ENCODE assay signal across 8 mouse cellular contexts in genomic region chr11:100574188-100574587, GRCm38 (mm10). TPM values are rescaled to one million over a fixed set of nuclear protein-coding genes. Genes with fewer than 3 reads are reported as not detected.
DNase-seq lines count a peak whose midpoint lies in the region; ATAC-seq and TF ChIP-seq lines count a peak whose summit lies in the region.

No protein-coding gene starts in this region.

- H3K27ac ChIP-seq in kidney, embryonic 15.5 days: peak overlapping the region; percentile 74
- H3K27ac ChIP-seq in hindbrain, postnatal 0 days: peak overlapping the region; percentile 69; the same call in 1 of the 2 replicates

- H3ac ChIP-seq in myocyte (ENCODE audit: control insufficient read depth, insufficient read length): no peak overlapping the region

- no peak overlapping the region for H3K9ac ChIP-seq in kidney, embryonic 15.5 days
- no peak overlapping the region for H3K9ac ChIP-seq in hindbrain, postnatal 0 days (replicated peaks; ENCODE audit: low read length)

- H3K4me1 ChIP-seq in kidney, embryonic 15.5 days: peaks cover 43% of the 10 kb centered on the region
- peaks cover 15% of the 10 kb centered on the region; the same call in 1 of the 2 replicates for H3K4me1 ChIP-seq in hindbrain, postnatal 0 days (ENCODE audit: insufficient read depth, low read length)

- 76% methylated on average over 3 of the region's 3 CpGs for WGBS in kidney, embryonic 15.5 days
- WGBS in hindbrain, postnatal 0 days: 95% methylated on average over 3 of the region's 3 CpGs

- peaks cover 14% of the 10 kb centered on the region; the same call in 1 of the 2 replicates for H3K27me3 ChIP-seq in kidney, embryonic 15.5 days
- no peaks in the 10 kb centered on the region for H3K27me3 ChIP-seq in hindbrain, postnatal 0 days (ENCODE audit: insufficient read depth, low read length)
- no peaks in the 10 kb centered on the region for H3K27me3 ChIP-seq in myocyte (ENCODE audit: control insufficient read depth, insufficient read depth, insufficient read length)

- ATAC-seq in kidney, embryonic 15.5 days (replicated peaks; ENCODE audit: low FRiP score): no peak
- ATAC-seq in hindbrain, postnatal 0 days: no peak

- TF ChIP-seq POLR2A in myocyte (IDR thresholded peaks at IDR 0.05; ENCODE audit: insufficient read length, low read depth): no peak

- no peaks in the 10 kb centered on the region for H3K79me2 ChIP-seq in myocyte (ENCODE audit: control insufficient read depth, insufficient read depth)

- H3K4me2 ChIP-seq in kidney, embryonic 15.5 days: peak overlapping the region; percentile 78
- peak overlapping the region; percentile 81; the same call in 1 of the 2 replicates for H3K4me2 ChIP-seq in hindbrain, postnatal 0 days (ENCODE audit: low read depth, low read length)
- peak overlapping the region; percentile 66 for H3K4me2 ChIP-seq in myocyte (ENCODE audit: low read depth)

- no peak for DNase-seq in kidney, postnatal 10 days
- DNase-seq in T-cell, adult 2 months (ENCODE audit: low spot score): peak; percentile 68
- no peak for DNase-seq in hindbrain, postnatal 0 days (ENCODE audit: low spot score)
- DNase-seq in urinary bladder, postnatal 10 days (ENCODE audit: low spot score): no peak
- no peak for DNase-seq in frontal cortex, postnatal 36 days (ENCODE audit: low spot score in 2 of 2)
- DNase-seq in spleen, adult 12 weeks (ENCODE audit: low spot score): no peak

- H3K9me3 ChIP-seq in kidney, embryonic 15.5 days (replicated peaks): no peaks in the 10 kb centered on the region
- H3K9me3 ChIP-seq in hindbrain, postnatal 0 days (ENCODE audit: low read length): no peaks in the 10 kb centered on the region

- peak overlapping the region; percentile 67 for H3K4me3 ChIP-seq in kidney, embryonic 15.5 days (replicated peaks)
- peak overlapping the region; percentile 62; the same call in 1 of the 2 replicates for H3K4me3 ChIP-seq in hindbrain, postnatal 0 days (ENCODE audit: low read length)
- peak overlapping the region; percentile 33 for H3K4me3 ChIP-seq in myocyte

- TF ChIP-seq CTCF in hindbrain, postnatal 0 days (IDR thresholded peaks at IDR 0.05; ENCODE audit: low read depth): no peak

- H3K36me3 ChIP-seq in kidney, embryonic 15.5 days: peaks cover 9% of the 10 kb centered on the region
- peaks cover 9% of the 10 kb centered on the region; the same call in 1 of the 2 replicates for H3K36me3 ChIP-seq in hindbrain, postnatal 0 days (ENCODE audit: insufficient read depth, low read length)
- H3K36me3 ChIP-seq in myocyte (ENCODE audit: control insufficient read depth, insufficient read depth): no peaks in the 10 kb centered on the region

TF ChIP-seq in myocyte, 11 proteins besides CTCF, POLR2A, EP300 and RAD21:
- TF ChIP-seq MAX (IDR thresholded peaks at IDR 0.05; ENCODE audit: low read depth) (no peak), E2F4 (IDR thresholded peaks at IDR 0.05; ENCODE audit: insufficient read depth) (no peak)

RNA-seq across cellular contexts. Expression of gene Cnp, which starts 0.5 kb away (rescaled TPM):
- polyA plus RNA-seq in kidney, embryonic 15.5 days (2015; fragmentation: Nextera tagmentation; extraction: Ambion mirVana): 25.3 and 29.6 TPM in 2 replicates
- total RNA-seq in hindbrain, postnatal 0 days (2014; rRNA removed): 95.3 and 125 TPM in 2 replicates
- 121 and 146 TPM in 2 replicates for polyA plus RNA-seq in hindbrain, postnatal 0 days (2015; fragmentation: Nextera tagmentation; extraction: Ambion mirVana)
- 18.5 TPM for polyA plus RNA-seq in myocyte (2012; fragmentation: generic; extraction: Trizol)

RNA-seq across cellular contexts. Expression of gene Ttc25, which starts 28.8 kb away (rescaled TPM):
- 0.99 and 1.1 TPM in 2 replicates for polyA plus RNA-seq in kidney, embryonic 15.5 days (2015; fragmentation: Nextera tagmentation; extraction: Ambion mirVana)
- 1.5 and 2.4 TPM in 2 replicates for total RNA-seq in hindbrain, postnatal 0 days (2014; rRNA removed)
- 1.8 and 2.0 TPM in 2 replicates for polyA plus RNA-seq in hindbrain, postnatal 0 days (2015; fragmentation: Nextera tagmentation; extraction: Ambion mirVana)
- 0.71 TPM for polyA plus RNA-seq in myocyte (2012; fragmentation: generic; extraction: Trizol)

RNA-seq across cellular contexts. Expression of gene Nkiras2, which starts 44.9 kb away (rescaled TPM):
- polyA plus RNA-seq in kidney, embryonic 15.5 days (2015; fragmentation: Nextera tagmentation; extraction: Ambion mirVana): 59.7 and 63.5 TPM in 2 replicates
- total RNA-seq in hindbrain, postnatal 0 days (2014; rRNA removed): 125 and 131 TPM in 2 replicates
- polyA plus RNA-seq in hindbrain, postnatal 0 days (2015; fragmentation: Nextera tagmentation; extraction: Ambion mirVana): 77.5 and 82.1 TPM in 2 replicates
- polyA plus RNA-seq in myocyte (2012; fragmentation: generic; extraction: Trizol): 130 TPM

RNA-seq across cellular contexts. Expression of gene Dnajc7, which starts 45.8 kb away (rescaled TPM):
- polyA plus RNA-seq in kidney, embryonic 15.5 days (2015; fragmentation: Nextera tagmentation; extraction: Ambion mirVana): 238 and 241 TPM in 2 replicates
- total RNA-seq in hindbrain, postnatal 0 days (2014; rRNA removed): 64.6 and 73.8 TPM in 2 replicates
- 237 and 246 TPM in 2 replicates for polyA plus RNA-seq in hindbrain, postnatal 0 days (2015; fragmentation: Nextera tagmentation; extraction: Ambion mirVana)
- polyA plus RNA-seq in myocyte (2012; fragmentation: generic; extraction: Trizol): 113 TPM

RNA-seq across cellular contexts. Expression of gene Acly, which starts 46.4 kb away (rescaled TPM):
- polyA plus RNA-seq in kidney, embryonic 15.5 days (2015; fragmentation: Nextera tagmentation; extraction: Ambion mirVana): 151 and 175 TPM in 2 replicates
- 229 and 235 TPM in 2 replicates for total RNA-seq in hindbrain, postnatal 0 days (2014; rRNA removed)
- polyA plus RNA-seq in hindbrain, postnatal 0 days (2015; fragmentation: Nextera tagmentation; extraction: Ambion mirVana): 130 and 135 TPM in 2 replicates
- 95.5 TPM for polyA plus RNA-seq in myocyte (2012; fragmentation: generic; extraction: Trizol)
